13 mouse cellular contexts compared by ENCODE assay signal in genomic region chr2:124524167-124524566, GRCm38 (mm10).
DNase-seq lines count a peak whose midpoint lies in the region; ATAC-seq and TF ChIP-seq lines count a peak whose summit lies in the region.
"Had no signal": no experiment of that assay in that cellular context is flagged by ENCODE, and none has a peak within 500 bp of the region (broad histone marks: within the 10 kb centered on the region; RNA-seq: fewer than 3 reads in every experiment).

No protein-coding gene starts in this region.

- peaks cover 16% of the 10 kb centered on the region for H3K4me1 ChIP-seq in forebrain, embryonic 15.5 days
- H3K4me1 ChIP-seq in forebrain, embryonic 10.5 days = no peaks in the 10 kb centered on the region
- no peaks in the 10 kb centered on the region for H3K4me1 ChIP-seq in lung, embryonic 14.5 days (ENCODE audit: insufficient read depth)
- no peaks in the 10 kb centered on the region for H3K4me1 ChIP-seq in limb, embryonic 10.5 days
- H3K4me1 ChIP-seq: embryonic facial prominence, embryonic 12.5 days; hindbrain, embryonic 12.5 days; limb, embryonic 12.5 days had no signal

- H3K27me3 ChIP-seq in forebrain, embryonic 15.5 days = no peaks in the 10 kb centered on the region
- no peaks in the 10 kb centered on the region for H3K27me3 ChIP-seq in forebrain, embryonic 10.5 days (ENCODE audit: poor library complexity, severe bottlenecking)
- no peaks in the 10 kb centered on the region for H3K27me3 ChIP-seq in lung, embryonic 14.5 days (ENCODE audit: insufficient read depth, low read length)
- H3K27me3 ChIP-seq in limb, embryonic 10.5 days (ENCODE audit: low read depth, poor library complexity, severe bottlenecking) = no peaks in the 10 kb centered on the region
- H3K27me3 ChIP-seq: embryonic facial prominence, embryonic 12.5 days; hindbrain, embryonic 12.5 days; limb, embryonic 12.5 days; lung, embryonic 15.5 days had no signal

- H3K9me3 ChIP-seq in forebrain, embryonic 15.5 days = no peaks in the 10 kb centered on the region
- no peaks in the 10 kb centered on the region for H3K9me3 ChIP-seq in forebrain, embryonic 10.5 days
- H3K9me3 ChIP-seq in lung, embryonic 14.5 days (ENCODE audit: low read depth, low read length) = no peaks in the 10 kb centered on the region
- no peaks in the 10 kb centered on the region for H3K9me3 ChIP-seq in limb, embryonic 10.5 days (replicated peaks)
- H3K9me3 ChIP-seq: embryonic facial prominence, embryonic 12.5 days; hindbrain, embryonic 12.5 days; limb, embryonic 12.5 days; lung, embryonic 15.5 days had no signal

- no peak overlapping the region for H3K9ac ChIP-seq in forebrain, embryonic 15.5 days (replicated peaks)
- H3K9ac ChIP-seq in lung, embryonic 14.5 days = no peak overlapping the region
- H3K9ac ChIP-seq: embryonic facial prominence, embryonic 12.5 days; hindbrain, embryonic 12.5 days; limb, embryonic 12.5 days; lung, embryonic 15.5 days had no signal

- no peak overlapping the region for H3K4me3 ChIP-seq in forebrain, embryonic 15.5 days
- H3K4me3 ChIP-seq in forebrain, embryonic 10.5 days = no peak overlapping the region
- H3K4me3 ChIP-seq in lung, embryonic 14.5 days (ENCODE audit: low read depth, low read length) = no peak overlapping the region
- no peak overlapping the region for H3K4me3 ChIP-seq in limb, embryonic 10.5 days
- H3K4me3 ChIP-seq: embryonic facial prominence, embryonic 12.5 days; hindbrain, embryonic 12.5 days; limb, embryonic 12.5 days; lung, embryonic 15.5 days had no signal

- DNase-seq in forebrain, embryonic 10.5 days (ENCODE audit: extremely low spot score, low spot score) = no peak
- peak; percentile 63 for DNase-seq in lung, embryonic 14.5 days
- no peak for DNase-seq in lung, postnatal 25 days (ENCODE audit: low spot score)
- peak; percentile 5 for DNase-seq in gastrocnemius, postnatal 10 days
- DNase-seq in layer of hippocampus, adult 9-10 months (ENCODE audit: low spot score) = peak; percentile 71
- no peak for DNase-seq in urinary bladder, adult 18-20 months (ENCODE audit: low spot score in 2 of 2)
- DNase-seq in limb, embryonic 10.5 days (ENCODE audit: low spot score) = no peak
- DNase-seq: adrenal gland, adult 2 months had no signal

- peak overlapping the region; percentile 70 for H3K27ac ChIP-seq in forebrain, embryonic 15.5 days (replicated peaks)
- H3K27ac ChIP-seq in forebrain, embryonic 10.5 days = no peak overlapping the region
- no peak overlapping the region for H3K27ac ChIP-seq in lung, embryonic 14.5 days (ENCODE audit: low read depth)
- no peak overlapping the region for H3K27ac ChIP-seq in limb, embryonic 10.5 days
- H3K27ac ChIP-seq: embryonic facial prominence, embryonic 12.5 days; hindbrain, embryonic 12.5 days; limb, embryonic 12.5 days; lung, embryonic 15.5 days had no signal

- no peak overlapping the region for H3K4me2 ChIP-seq in forebrain, embryonic 15.5 days (replicated peaks)
- H3K4me2 ChIP-seq in lung, embryonic 14.5 days = no peak overlapping the region
- H3K4me2 ChIP-seq: embryonic facial prominence, embryonic 12.5 days; hindbrain, embryonic 12.5 days; limb, embryonic 12.5 days; lung, embryonic 15.5 days had no signal

- TF ChIP-seq CTCF in lung, embryonic 14.5 days (IDR thresholded peaks at IDR 0.05; ENCODE audit: low read depth) = no peak

- ATAC-seq in forebrain, embryonic 15.5 days (replicated peaks) = peak; percentile 93
- no peak for ATAC-seq in lung, embryonic 14.5 days (ENCODE audit: insufficient read depth)

- no peaks in the 10 kb centered on the region for H3K36me3 ChIP-seq in forebrain, embryonic 15.5 days
- no peaks in the 10 kb centered on the region for H3K36me3 ChIP-seq in forebrain, embryonic 10.5 days (replicated peaks)
- no peaks in the 10 kb centered on the region for H3K36me3 ChIP-seq in lung, embryonic 14.5 days (ENCODE audit: insufficient read depth)
- no peaks in the 10 kb centered on the region for H3K36me3 ChIP-seq in limb, embryonic 10.5 days
- H3K36me3 ChIP-seq: embryonic facial prominence, embryonic 12.5 days; hindbrain, embryonic 12.5 days; limb, embryonic 12.5 days; lung, embryonic 15.5 days had no signal

- WGBS in forebrain, embryonic 15.5 days = 65% methylated on average over 3 of the region's 3 CpGs
- WGBS in forebrain, embryonic 10.5 days = 92% methylated on average over 3 of the region's 3 CpGs
- WGBS in lung, embryonic 14.5 days = 43% methylated on average over 3 of the region's 3 CpGs
- WGBS in limb, embryonic 10.5 days = 90% methylated on average over 3 of the region's 3 CpGs

Comparison
In these comparisons a context has a peak if more than half of its experiments do, and no peak if none do; other contexts are left out.
1. DNase-seq: peak in lung, embryonic 14.5 days (single experiment), gastrocnemius, postnatal 10 days (single experiment) and layer of hippocampus, adult 9-10 months (single experiment); none in forebrain, embryonic 10.5 days (single experiment), lung, postnatal 25 days (single experiment), urinary bladder, adult 18-20 months (0 of 2) and limb, embryonic 10.5 days (single experiment).